Mouse (Mus musculus) testis, postnatal 14 days (tissue): Measurements from ENCODE around the gene P3h3.

Experiments used
- DNase-seq: peaks from one replicate; pipeline ENCODE4 v3.0.0; 2021; ENCODE audit warnings: low spot score

P3h3 gene

GRCm38 (mm10) chr6:124865766-124866362, 8.3 kb upstream of the P3h3 start:
- DNase-seq: no peak

- peak; percentile 43 for DNase-seq
Observed at GRCm38 (mm10) chr6:124863658-124864298, 6.2 kb upstream of the P3h3 start, which contains the start of gene Gpr162. Gpr162 (minus strand) TSS chr6:124863983.

- DNase-seq: no peak
Observed at GRCm38 (mm10) chr6:124863125-124863657, 5.6 kb upstream of the P3h3 start.

GRCm38 (mm10) chr6:124862406-124863124, 5.0 kb upstream of the P3h3 start:
- no peak for DNase-seq

- no peak for DNase-seq
Observed at GRCm38 (mm10) chr6:124861802-124862201, 4.2 kb upstream of the P3h3 start.

GRCm38 (mm10) chr6:124861266-124861665, 3.7 kb upstream of the P3h3 start:
- no peak for DNase-seq

GRCm38 (mm10) chr6:124860511-124860910, 3.0 kb upstream of the P3h3 start:
- DNase-seq: no peak

GRCm38 (mm10) chr6:124859725-124860124, 2.2 kb upstream of the P3h3 start:
- DNase-seq: peak; percentile 70

GRCm38 (mm10) chr6:124858561-124859318, 1.2 kb upstream of the P3h3 start:
- DNase-seq: no peak

- DNase-seq: no peak
Observed at GRCm38 (mm10) chr6:124857840-124858530, 433 bp upstream of the P3h3 start.

- no peak for DNase-seq
Observed at GRCm38 (mm10) chr6:124856321-124856720, 1.2 kb downstream of the P3h3 start.

- no peak for DNase-seq
Observed at GRCm38 (mm10) chr6:124854647-124855046, 2.9 kb downstream of the P3h3 start.

- DNase-seq: no peak
Observed at GRCm38 (mm10) chr6:124850535-124850934, 7.0 kb downstream of the P3h3 start.

GRCm38 (mm10) chr6:124847305-124847704, 10.2 kb downstream of the P3h3 start:
- peak; percentile 86 for DNase-seq

GRCm38 (mm10) chr6:124840241-124841167, 17.0 kb downstream of the P3h3 start, which contains the start of gene Gnb3:
Gnb3 (minus strand) TSS chr6:124840275.
- DNase-seq: no peak

GRCm38 (mm10) chr6:124839805-124840204, 17.7 kb downstream of the P3h3 start:
- no peak for DNase-seq

GRCm38 (mm10) chr6:124836411-124836810, 21.1 kb downstream of the P3h3 start:
- DNase-seq: no peak

- DNase-seq: no peak
Observed at GRCm38 (mm10) chr6:124835531-124835930, 22.0 kb downstream of the P3h3 start.

GRCm38 (mm10) chr6:124834512-124835081, 23.0 kb downstream of the P3h3 start:
- no peak for DNase-seq

GRCm38 (mm10) chr6:124831649-124832048, 25.9 kb downstream of the P3h3 start:
- no peak for DNase-seq
